25 mouse cellular contexts compared by ENCODE assay signal in the genomic region with DNA sequence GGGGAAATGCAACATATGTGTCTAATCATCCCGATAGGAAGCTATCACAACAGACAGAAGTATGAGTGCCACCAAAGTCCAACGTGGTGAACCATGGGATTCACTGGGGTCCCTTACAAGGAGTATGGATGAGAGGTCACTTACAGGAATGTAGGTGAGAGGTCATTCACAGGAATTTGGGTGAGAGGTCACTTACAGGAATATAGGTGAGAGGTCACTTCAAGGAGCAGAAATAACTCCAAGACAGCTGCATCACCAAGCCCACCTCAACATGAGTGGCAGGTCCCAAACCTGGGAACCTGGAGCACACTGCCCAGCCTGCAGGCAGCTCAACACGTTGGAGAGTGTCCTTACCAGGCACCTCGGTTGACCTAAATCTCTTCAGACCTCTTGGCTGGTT.
DNase-seq lines count a peak whose midpoint lies in the region; ATAC-seq and TF ChIP-seq lines count a peak whose summit lies in the region.
"Had no signal": no experiment of that assay in that cellular context is flagged by ENCODE, and none has a peak within 500 bp of the region (broad histone marks: within the 10 kb centered on the region; RNA-seq: fewer than 3 reads in every experiment).

No protein-coding gene starts in this region.

- no peak overlapping the region for H3K9ac ChIP-seq in kidney, embryonic 15.5 days
- no peak overlapping the region for H3K9ac ChIP-seq in liver, postnatal 0 days (replicated peaks)
- no peak overlapping the region for H3K9ac ChIP-seq in liver, embryonic 12.5 days
- H3K9ac ChIP-seq: hindbrain, embryonic 14.5 days; limb, embryonic 13.5 days; liver, embryonic 14.5 days; lung, embryonic 14.5 days had no signal

- DNase-seq in heart, adult 9 months (ENCODE audit: low spot score in 2 of 2): peak; percentile 8 to 33
- no peak for DNase-seq in heart, adult 11 months
- DNase-seq in kidney, adult 18-20 months: peak; percentile 13
- no peak for DNase-seq in liver, postnatal 0 days
- DNase-seq in left cerebral cortex, adult 2 months (ENCODE audit: extremely low spot score in 1 of 2, low spot score in 2 of 2): no peak
- DNase-seq: adrenal gland, postnatal 36 days; cerebellum, adult 2 months; cerebellum, postnatal 14 days; gastrocnemius, adult 2 months; gastrocnemius, postnatal 36 days; lung, embryonic 14.5 days; lung, postnatal 14 days; midbrain, embryonic 14.5 days; retina, postnatal 1 day; right cerebral cortex, postnatal 14 days; thymus, postnatal 4 days had no signal

- H3K27me3 ChIP-seq in kidney, embryonic 15.5 days: no peaks in the 10 kb centered on the region
- no peaks in the 10 kb centered on the region for H3K27me3 ChIP-seq in liver, postnatal 0 days (ENCODE audit: insufficient read depth, low read length)
- H3K27me3 ChIP-seq in liver, embryonic 12.5 days (replicated peaks): no peaks in the 10 kb centered on the region
- H3K27me3 ChIP-seq: limb, embryonic 13.5 days had no signal

- H3K4me2 ChIP-seq in kidney, embryonic 15.5 days: no peak overlapping the region
- no peak overlapping the region for H3K4me2 ChIP-seq in liver, postnatal 0 days (ENCODE audit: low read depth, low read length)
- no peak overlapping the region for H3K4me2 ChIP-seq in liver, embryonic 12.5 days
- H3K4me2 ChIP-seq: hindbrain, embryonic 14.5 days; limb, embryonic 13.5 days; lung, embryonic 14.5 days had no signal

- H3K4me3 ChIP-seq in kidney, embryonic 15.5 days (replicated peaks): no peak overlapping the region
- H3K4me3 ChIP-seq in liver, postnatal 0 days (ENCODE audit: low read depth, low read length): no peak overlapping the region
- H3K4me3 ChIP-seq in liver, embryonic 12.5 days: no peak overlapping the region
- no peak overlapping the region for H3K4me3 ChIP-seq in left cerebral cortex, adult 2 months
- H3K4me3 ChIP-seq: erythroblast, embryonic 14.5 days; gastrocnemius, adult 2 months; limb, embryonic 13.5 days had no signal

- ATAC-seq in kidney, embryonic 15.5 days (replicated peaks; ENCODE audit: low FRiP score): no peak
- 0 out of 2 replicates have a peak, but pooled peaks have one; percentile 35 for ATAC-seq in liver, postnatal 0 days
- ATAC-seq in liver, embryonic 12.5 days: no peak
- ATAC-seq: CD4-positive, CD25-positive, alpha-beta regulatory T cell, adult 4 months; forebrain, embryonic 16.5 days; intestine, postnatal 0 days had no signal

- no peak for TF ChIP-seq EP300 in liver, postnatal 0 days (IDR thresholded peaks at IDR 0.05; ENCODE audit: low read depth)

- no peaks in the 10 kb centered on the region for H3K36me3 ChIP-seq in kidney, embryonic 15.5 days
- peaks cover 3% of the 10 kb centered on the region; the same call in 1 of the 2 replicates for H3K36me3 ChIP-seq in liver, postnatal 0 days (replicated peaks; ENCODE audit: insufficient read depth, low read length)
- no peaks in the 10 kb centered on the region for H3K36me3 ChIP-seq in liver, embryonic 12.5 days
- H3K36me3 ChIP-seq: limb, embryonic 13.5 days had no signal

- TF ChIP-seq CTCF in liver, postnatal 0 days (IDR thresholded peaks at IDR 0.05; ENCODE audit: low read depth): no peak
- no peak for TF ChIP-seq CTCF in left cerebral cortex, adult 2 months (IDR thresholded peaks at IDR 0.05)

- H3K4me1 ChIP-seq in kidney, embryonic 15.5 days: no peaks in the 10 kb centered on the region
- no peaks in the 10 kb centered on the region for H3K4me1 ChIP-seq in liver, postnatal 0 days (ENCODE audit: insufficient read depth)
- H3K4me1 ChIP-seq in liver, embryonic 12.5 days: no peaks in the 10 kb centered on the region
- H3K4me1 ChIP-seq: limb, embryonic 13.5 days had no signal

- WGBS in kidney, embryonic 15.5 days: 75% methylated on average over 4 of the region's 4 CpGs
- 57% methylated on average over 4 of the region's 4 CpGs for WGBS in liver, postnatal 0 days (ENCODE audit: insufficient replicate concordance)
- 47% methylated on average over 4 of the region's 4 CpGs for WGBS in liver, embryonic 12.5 days (ENCODE audit: insufficient replicate concordance)

- intact Hi-C loops in left cerebral cortex, adult 2 months (cut with DNase I): no loop called here

- no peaks in the 10 kb centered on the region for H3K9me3 ChIP-seq in kidney, embryonic 15.5 days (replicated peaks)
- H3K9me3 ChIP-seq in liver, postnatal 0 days (ENCODE audit: low read length): no peaks in the 10 kb centered on the region
- H3K9me3 ChIP-seq in liver, embryonic 12.5 days (replicated peaks): no peaks in the 10 kb centered on the region
- H3K9me3 ChIP-seq: limb, embryonic 13.5 days had no signal

- H3K27ac ChIP-seq in kidney, embryonic 15.5 days: no peak overlapping the region
- H3K27ac ChIP-seq in liver, postnatal 0 days (ENCODE audit: low read depth): no peak overlapping the region
- no peak overlapping the region for H3K27ac ChIP-seq in liver, embryonic 12.5 days
- no peak overlapping the region for H3K27ac ChIP-seq in left cerebral cortex, adult 2 months
- H3K27ac ChIP-seq: gastrocnemius, adult 2 months; hindbrain, embryonic 14.5 days; limb, embryonic 13.5 days; liver, embryonic 14.5 days had no signal

Comparison
In these comparisons a context has a peak if more than half of its experiments do, and no peak if none do; other contexts are left out.
1. DNase-seq: peak in heart, adult 9 months (2 of 2) and kidney, adult 18-20 months (single experiment); none in heart, adult 11 months (single experiment), liver, postnatal 0 days (single experiment) and left cerebral cortex, adult 2 months (0 of 2).